Mouse (Mus musculus) midbrain, embryonic 12.5 days (tissue): Measurements from ENCODE around the gene Hoxc6. TPM values are rescaled to one million over a fixed set of nuclear protein-coding genes. Genes with fewer than 3 reads are reported as not detected.

Source experiments
- ATAC-seq: fragments of 200-750 bp; cut with Nextera tagmentation; 2 replicates; pipeline ENCODE4 v1.8.0; 2017; ENCODE audit warnings: low read depth, moderate TSS enrichment, moderate library complexity; ENCODE audit not compliant: low FRiP score
- H3K27ac ChIP-seq: fragments of 300-500 bp; sonication (generic); replicated peaks from 2 replicates; pipeline ENCODE4 v1.5.1; 2016; ENCODE audit warnings: mild to moderate bottlenecking
- H3K27me3 ChIP-seq: fragments of 300-500 bp; sonication (generic); 2 replicates; pipeline ENCODE4 v1.6.1; 2016; ENCODE audit warnings: mild to moderate bottlenecking
- H3K36me3 ChIP-seq: fragments of 300-500 bp; sonication (generic); 2 replicates; pipeline ENCODE4 v1.6.1; 2016
- H3K4me1 ChIP-seq: fragments of 300-500 bp; sonication (generic); 2 replicates; pipeline ENCODE4 v1.6.1; 2016
- H3K4me2 ChIP-seq: fragments of 300-500 bp; sonication (generic); replicated peaks from 2 replicates; pipeline ENCODE4 v1.6.1; 2016; ENCODE audit warnings: mild to moderate bottlenecking, moderate library complexity
- H3K4me3 ChIP-seq: fragments of 300-500 bp; sonication (generic); 2 replicates; pipeline ENCODE4 v1.5.1; 2016; ENCODE audit warnings: mild to moderate bottlenecking
- H3K9ac ChIP-seq: fragments of 300-500 bp; sonication (generic); replicated peaks from 2 replicates; pipeline ENCODE4 v1.6.1; 2016; ENCODE audit warnings: mild to moderate bottlenecking, moderate library complexity
- H3K9me3 ChIP-seq: fragments of 300-500 bp; sonication (generic); 2 replicates; pipeline ENCODE4 v1.6.1; 2016; ENCODE audit warnings: mild to moderate bottlenecking
- WGBS: fragments of 180-500 bp; shearing (Covaris S2); methylation state at CpG from one replicate; pipeline ENCODE4 v1.1.7; 2016; 5-methylcytosine and 5-hydroxymethylcytosine counted together
- polyA plus RNA-seq: library from polyadenylated mRNA; unstranded; fragments of >200 nt; fragmentation: Nextera tagmentation; extraction: Ambion mirVana; gene quantifications from 2 replicates; pipeline ENCODE4 v1.2.1, GENCODE M21; 2016

The Hoxc6 gene
- polyA plus RNA-seq, 1 experiment from 2014 or later, result not detected

DNA sequence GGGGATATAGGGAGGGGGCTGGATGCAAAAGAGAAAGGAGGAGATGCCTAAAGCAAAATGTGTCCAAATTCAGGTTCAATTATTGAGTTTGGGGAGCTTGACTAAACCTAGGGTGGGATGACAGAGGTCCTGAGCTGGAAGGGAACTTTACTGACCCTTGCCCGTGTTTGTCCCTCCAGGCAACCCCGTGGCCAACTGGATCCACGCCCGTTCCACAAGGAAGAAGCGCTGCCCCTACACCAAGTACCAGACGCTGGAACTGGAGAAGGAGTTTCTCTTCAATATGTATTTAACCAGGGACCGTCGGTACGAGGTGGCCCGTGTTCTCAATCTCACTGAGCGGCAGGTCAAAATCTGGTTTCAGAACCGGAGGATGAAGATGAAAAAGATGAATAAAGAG lies 14.3 kb upstream of the Hoxc6 start:
- Histone ChIP-seq H3K4me3 (no peak overlapping the region), H3K9ac (no peak overlapping the region), H3K27me3 (peaks cover 100% of the 10 kb centered on the region), H3K27ac (no peak overlapping the region), H3K9me3 (no peaks in the 10 kb centered on the region), H3K4me2 (no peak overlapping the region), H3K4me1 (peaks cover 8% of the 10 kb centered on the region), H3K36me3 (no peaks in the 10 kb centered on the region)
- 2% methylated on average over 12 of the region's 12 CpGs for WGBS
- no peak for ATAC-seq

DNA sequence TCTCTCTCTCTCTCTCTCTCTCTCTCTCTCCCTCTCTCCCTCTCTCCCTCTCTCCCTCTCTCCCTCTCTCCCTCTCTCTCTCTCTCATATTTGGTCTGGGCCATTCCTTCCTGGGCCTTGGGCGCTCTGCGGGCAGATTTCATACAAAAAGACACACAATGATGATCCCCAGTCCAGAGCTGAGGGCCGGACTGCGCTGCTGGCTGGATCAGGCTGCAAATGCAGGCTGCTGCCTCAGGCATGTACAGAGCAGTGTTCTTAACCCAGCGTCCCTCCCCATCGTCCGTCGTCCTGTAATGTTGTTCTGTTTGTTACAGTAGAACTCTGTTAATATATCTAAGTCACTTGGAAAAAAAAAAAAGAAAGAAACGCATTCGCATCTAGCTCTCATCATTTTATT lies 13.5 kb upstream of the Hoxc6 start:
- Histone ChIP-seq H3K27me3 (peaks cover 100% of the 10 kb centered on the region), H3K4me2 (no peak overlapping the region), H3K4me1 (peaks cover 8% of the 10 kb centered on the region), H3K27ac (no peak overlapping the region), H3K9ac (no peak overlapping the region), H3K36me3 (no peaks in the 10 kb centered on the region), H3K9me3 (no peaks in the 10 kb centered on the region), H3K4me3 (no peak overlapping the region)
- WGBS, result 0% methylated on average over 10 of the region's 10 CpGs
- ATAC-seq, result no peak

DNA sequence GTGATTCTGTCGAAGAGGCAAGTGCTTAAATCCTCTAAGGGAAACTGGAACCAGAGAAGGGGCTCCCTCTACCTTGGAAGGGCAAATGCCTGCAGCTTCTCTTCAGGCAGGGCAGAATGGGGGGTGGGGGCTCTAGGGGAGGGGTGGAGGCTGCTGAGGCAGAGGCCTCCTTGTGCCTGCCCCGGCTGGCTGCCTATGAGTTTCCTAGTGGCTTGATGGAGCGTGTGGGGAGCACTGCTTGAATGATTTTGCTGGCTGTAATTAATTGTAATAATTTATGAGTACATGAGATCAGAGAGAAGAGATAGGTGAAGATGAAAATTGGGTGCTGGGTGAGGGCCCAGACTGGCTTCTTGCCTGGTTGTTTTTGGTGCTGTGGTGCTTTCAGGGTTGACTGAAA lies 13.1 kb upstream of the Hoxc6 start:
- H3K4me1 ChIP-seq, result peaks cover 8% of the 10 kb centered on the region
- H3K27ac ChIP-seq, result no peak overlapping the region
- H3K36me3 ChIP-seq, result no peaks in the 10 kb centered on the region
- no peak for ATAC-seq
- 1% methylated on average over 3 of the region's 3 CpGs for WGBS
- H3K9ac ChIP-seq, result no peak overlapping the region
- H3K4me3 ChIP-seq, result no peak overlapping the region
- H3K9me3 ChIP-seq, result no peaks in the 10 kb centered on the region
- no peak overlapping the region for H3K4me2 ChIP-seq
- peaks cover 100% of the 10 kb centered on the region for H3K27me3 ChIP-seq

DNA sequence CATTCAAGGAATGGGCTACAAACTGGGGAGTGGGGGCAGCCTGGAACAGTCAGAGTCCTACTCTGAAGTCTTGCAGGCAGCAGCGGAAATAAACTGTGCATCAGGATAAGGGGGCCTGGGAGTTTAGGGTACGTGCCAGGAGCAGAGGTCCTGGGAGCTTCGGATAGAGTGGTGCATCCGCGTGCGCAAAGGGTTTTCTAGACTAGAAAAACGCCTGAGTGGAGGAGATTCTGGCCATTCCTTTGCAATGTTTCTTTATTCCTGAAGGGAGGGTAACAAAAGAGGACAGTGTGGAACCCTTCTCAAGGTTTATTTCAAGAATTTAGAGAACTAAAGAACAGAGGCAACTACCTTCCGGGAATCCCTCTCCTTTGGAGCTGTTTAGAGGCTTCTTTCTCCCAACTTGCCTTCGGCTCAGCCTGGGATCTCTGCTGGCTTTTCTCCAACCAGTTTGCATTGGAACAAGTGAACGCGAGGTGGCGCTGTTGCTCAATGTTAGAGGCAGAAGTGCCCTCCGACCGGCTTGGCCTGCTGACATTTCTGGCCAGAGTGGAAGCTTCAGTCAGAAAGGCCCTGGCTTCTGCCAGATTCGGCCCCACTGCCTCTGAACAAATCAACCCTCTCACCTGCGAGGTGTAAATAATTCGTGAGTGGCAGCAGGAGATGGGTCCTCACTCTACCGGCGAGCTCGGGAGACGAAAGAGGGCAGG lies 10.8 kb upstream of the Hoxc6 start:
- no peaks in the 10 kb centered on the region for H3K4me1 ChIP-seq
- 2% methylated on average over 21 of the region's 21 CpGs for WGBS
- no peak overlapping the region for H3K9ac ChIP-seq
- H3K27ac ChIP-seq, result no peak overlapping the region
- ATAC-seq, result no peak
- H3K36me3 ChIP-seq, result no peaks in the 10 kb centered on the region
- peaks cover 100% of the 10 kb centered on the region for H3K27me3 ChIP-seq
- no peak overlapping the region for H3K4me3 ChIP-seq
- no peaks in the 10 kb centered on the region for H3K9me3 ChIP-seq
- no peak overlapping the region for H3K4me2 ChIP-seq

DNA sequence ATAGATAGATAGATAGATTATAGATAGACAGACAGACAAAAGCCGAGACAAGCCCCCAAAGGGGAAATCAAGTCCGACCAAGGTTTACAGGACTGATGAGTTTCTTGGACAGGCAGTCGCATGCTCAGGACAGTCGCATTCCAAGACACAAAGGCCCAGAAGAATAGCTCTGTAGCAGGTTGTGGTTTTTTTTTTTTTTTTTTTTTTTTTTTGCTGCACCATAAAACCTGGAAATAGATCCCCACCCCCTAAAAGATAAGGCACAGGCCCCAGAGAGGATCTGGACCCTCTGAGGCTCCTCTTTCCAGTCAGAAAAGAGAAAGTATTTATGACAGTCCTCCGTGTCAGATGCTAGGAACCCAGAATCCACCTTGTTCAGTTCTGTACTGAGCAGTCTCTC lies 10.0 kb upstream of the Hoxc6 start:
- Histone ChIP-seq H3K36me3 (no peaks in the 10 kb centered on the region), H3K9me3 (no peaks in the 10 kb centered on the region), H3K27me3 (peaks cover 100% of the 10 kb centered on the region), H3K4me1 (no peaks in the 10 kb centered on the region), H3K4me2 (no peak overlapping the region), H3K9ac (no peak overlapping the region), H3K4me3 (no peak overlapping the region), H3K27ac (no peak overlapping the region)
- no peak for ATAC-seq
- WGBS, result 21% methylated on average over 5 of the region's 5 CpGs

DNA sequence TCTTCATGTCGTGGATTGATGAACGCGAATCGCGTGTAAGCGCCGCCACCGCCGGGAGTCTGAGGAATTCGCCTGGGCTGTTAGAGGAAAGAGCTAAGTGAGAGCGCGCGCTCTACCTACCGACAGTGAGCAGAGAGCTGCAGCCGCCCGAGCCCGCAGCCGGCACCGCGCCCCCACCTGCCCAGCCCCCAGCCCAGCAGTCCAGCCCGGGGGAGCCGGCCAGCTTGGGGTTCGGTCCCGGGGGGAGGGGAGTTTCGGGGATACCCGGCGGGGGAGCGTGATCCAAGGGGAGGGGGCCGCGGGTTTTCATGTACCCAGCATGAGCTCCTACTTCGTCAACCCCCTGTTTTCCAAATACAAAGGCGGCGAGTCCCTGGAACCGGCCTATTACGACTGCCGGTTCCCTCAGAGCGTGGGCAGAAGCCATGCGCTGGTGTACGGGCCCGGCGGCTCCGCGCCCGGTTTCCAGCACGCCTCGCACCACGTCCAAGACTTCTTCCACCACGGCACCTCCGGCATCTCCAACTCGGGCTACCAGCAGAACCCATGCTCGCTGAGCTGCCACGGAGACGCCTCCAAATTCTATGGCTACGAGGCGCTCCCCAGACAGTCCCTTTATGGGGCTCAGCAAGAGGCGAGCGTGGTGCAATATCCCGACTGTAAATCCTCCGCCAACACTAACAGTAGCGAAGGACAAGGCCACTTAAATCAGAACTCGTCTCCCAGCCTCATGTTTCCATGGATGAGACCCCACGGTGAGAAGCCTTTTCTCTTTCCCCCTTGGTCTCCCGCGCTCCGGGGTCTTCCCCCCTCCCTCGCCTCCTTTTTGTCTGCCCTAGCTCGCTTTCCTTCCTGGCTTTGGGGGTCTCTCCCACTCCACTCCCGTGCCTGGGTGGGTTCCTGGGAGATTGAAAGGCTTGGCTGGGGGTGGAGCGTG lies 7.3 kb upstream of the Hoxc6 start, which contains the start of gene Hoxc8:
Gene Hoxc8, plus strand, starts transcription at position 147 of the 937 bp plus-strand sequence.
- Histone ChIP-seq H3K27me3 (peaks cover 98% of the 10 kb centered on the region), H3K9me3 (no peaks in the 10 kb centered on the region), H3K36me3 (no peaks in the 10 kb centered on the region), H3K27ac (no peak within 1 kb of the TSS), H3K9ac (no peak within 1 kb of the TSS), H3K4me2 (no peak within 1 kb of the TSS), H3K4me3 (peak within 1 kb of the TSS; percentile 10), H3K4me1 (no peaks in the 10 kb centered on the region)
- 2% methylated on average over 69 of the region's 69 CpGs for WGBS
- no peak for ATAC-seq

DNA sequence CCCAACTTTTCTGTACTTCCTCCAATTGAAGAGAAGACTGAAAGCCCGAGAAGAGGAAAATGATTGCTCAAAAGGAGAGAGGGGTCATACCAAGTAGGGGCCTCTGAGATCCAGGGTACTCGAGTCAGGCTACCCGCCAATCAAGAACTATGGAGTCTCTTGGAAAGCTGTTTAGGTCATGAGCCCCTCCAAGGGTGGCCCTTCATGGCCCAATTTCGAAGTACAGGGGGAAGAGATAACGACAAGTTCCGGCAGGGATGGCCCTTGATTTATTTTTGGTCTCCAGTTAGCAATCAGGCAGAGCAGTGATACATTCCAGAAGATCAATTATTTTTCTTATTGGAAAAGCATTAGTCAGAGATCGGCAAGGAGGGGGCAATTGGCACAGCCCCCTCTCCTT lies 6.3 kb upstream of the Hoxc6 start:
- ATAC-seq, result no peak
- H3K9ac ChIP-seq, result no peak overlapping the region
- no peak overlapping the region for H3K4me2 ChIP-seq
- no peaks in the 10 kb centered on the region for H3K4me1 ChIP-seq
- 3% methylated on average over 7 of the region's 7 CpGs for WGBS
- no peaks in the 10 kb centered on the region for H3K36me3 ChIP-seq
- H3K9me3 ChIP-seq, result no peaks in the 10 kb centered on the region
- no peak overlapping the region for H3K27ac ChIP-seq
- no peak overlapping the region for H3K4me3 ChIP-seq
- H3K27me3 ChIP-seq, result peaks cover 98% of the 10 kb centered on the region

DNA sequence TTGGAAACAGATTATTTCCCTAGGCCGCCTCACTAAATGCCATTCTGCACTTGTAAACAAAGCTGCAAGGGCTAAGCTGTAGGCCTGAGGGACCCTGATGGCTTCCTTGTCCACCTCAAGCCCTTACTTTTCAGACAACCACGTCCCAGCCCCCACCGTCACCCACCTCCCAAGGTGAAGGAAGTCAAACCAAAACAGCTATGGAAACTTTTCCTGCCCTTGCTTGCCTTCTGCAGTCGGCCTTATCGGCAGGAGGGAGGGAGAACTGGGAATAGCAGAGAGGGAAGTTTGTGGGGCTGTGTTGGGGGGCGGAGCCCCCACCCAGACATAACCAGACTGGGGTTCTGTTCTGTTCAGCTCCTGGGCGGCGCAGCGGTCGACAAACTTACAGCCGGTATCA lies 5.9 kb upstream of the Hoxc6 start:
- H3K27me3 ChIP-seq, result peaks cover 98% of the 10 kb centered on the region

DNA sequence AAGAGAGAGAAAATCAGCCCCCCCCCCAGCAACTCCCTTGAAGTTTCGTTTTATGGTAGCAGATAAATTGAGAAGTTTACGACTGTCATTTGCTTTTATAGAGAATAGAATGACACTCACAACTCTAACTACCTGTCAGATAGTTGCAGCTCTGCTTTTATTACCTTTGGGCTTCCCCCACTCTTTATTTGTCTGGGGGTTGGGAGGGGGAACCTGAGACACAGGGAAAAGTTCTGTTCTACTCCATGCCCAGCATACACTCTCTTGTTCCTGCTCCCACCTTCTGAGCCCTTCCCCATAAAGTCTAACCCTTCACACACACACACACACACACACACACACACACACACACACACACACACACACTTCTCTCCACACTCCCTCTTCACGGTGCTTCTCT lies 5.2 kb upstream of the Hoxc6 start:
- Histone ChIP-seq H3K27ac (no peak overlapping the region), H3K4me3 (no peak overlapping the region), H3K4me1 (no peaks in the 10 kb centered on the region), H3K36me3 (no peaks in the 10 kb centered on the region), H3K9me3 (no peaks in the 10 kb centered on the region), H3K27me3 (peaks cover 98% of the 10 kb centered on the region), H3K4me2 (no peak overlapping the region), H3K9ac (no peak overlapping the region)
- WGBS, result 0% methylated on average over 3 of the region's 3 CpGs
- ATAC-seq, result no peak

More for the DNA sequence above, 5.9 kb upstream of the Hoxc6 start:
- under 1% methylated on average over 11 of the region's 11 CpGs for WGBS
- no peaks in the 10 kb centered on the region for H3K4me1 ChIP-seq
- no peak overlapping the region for H3K4me3 ChIP-seq
- H3K4me2 ChIP-seq, result no peak overlapping the region
- H3K9ac ChIP-seq, result no peak overlapping the region
- ATAC-seq, result no peak
- no peaks in the 10 kb centered on the region for H3K36me3 ChIP-seq
- H3K9me3 ChIP-seq, result no peaks in the 10 kb centered on the region
- H3K27ac ChIP-seq, result no peak overlapping the region

DNA sequence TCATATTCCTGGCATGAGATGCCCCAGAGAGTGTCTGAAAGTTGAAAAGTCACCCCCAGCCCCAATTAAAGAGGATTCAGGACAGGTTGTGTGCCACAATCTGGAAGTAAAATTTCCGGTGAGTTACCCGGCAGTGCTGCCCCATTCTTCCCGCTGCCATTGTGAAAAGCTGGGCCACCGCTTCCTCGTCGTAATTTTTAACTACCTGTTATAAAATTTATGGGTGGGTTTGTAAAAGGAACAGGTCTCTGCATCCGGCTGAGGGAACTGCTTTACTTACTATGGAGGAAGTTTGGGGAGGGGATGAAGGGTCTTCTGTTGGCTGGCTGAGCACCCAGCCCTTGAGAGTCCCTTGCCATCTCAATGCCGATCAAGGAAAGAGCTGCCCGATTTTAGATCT lies 1.5 kb upstream of the Hoxc6 start:
- H3K4me3 ChIP-seq, result no peak overlapping the region
- H3K9ac ChIP-seq, result no peak overlapping the region
- 2% methylated on average over 9 of the region's 9 CpGs for whole genome bisulfite sequencing
- H3K4me1 ChIP-seq, result peaks cover 8% of the 10 kb centered on the region
- H3K4me2 ChIP-seq, result no peak overlapping the region
- H3K27me3 ChIP-seq, result peaks cover 98% of the 10 kb centered on the region
- H3K27ac ChIP-seq, result no peak overlapping the region
- ATAC-seq, result no peak
- H3K36me3 ChIP-seq, result no peaks in the 10 kb centered on the region
- H3K9me3 ChIP-seq, result no peaks in the 10 kb centered on the region

DNA sequence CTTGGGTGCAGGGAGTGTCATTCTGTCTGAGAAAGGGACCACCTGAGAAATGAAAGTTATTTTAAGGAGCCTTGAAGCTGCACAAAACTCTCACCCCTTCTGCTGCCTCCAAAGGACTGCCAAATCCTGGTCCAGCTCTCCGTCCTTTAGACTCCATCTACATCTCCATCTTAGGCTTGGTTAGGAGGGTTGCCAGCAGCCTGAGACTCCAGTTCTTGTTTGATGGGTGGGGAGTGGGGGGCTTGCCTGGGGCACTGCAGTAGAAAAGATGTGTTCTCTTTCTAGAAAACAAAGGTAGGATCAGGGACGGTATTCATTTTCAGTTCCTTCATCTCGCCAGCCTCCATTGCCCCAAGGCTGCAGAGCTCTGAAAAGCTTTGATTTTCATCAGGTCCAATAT lies 626 bp upstream of the Hoxc6 start:
- Histone ChIP-seq H3K27me3 (peaks cover 98% of the 10 kb centered on the region), H3K9ac (no peak overlapping the region)
- WGBS, result 0% methylated on average over 3 of the region's 3 CpGs

DNA sequence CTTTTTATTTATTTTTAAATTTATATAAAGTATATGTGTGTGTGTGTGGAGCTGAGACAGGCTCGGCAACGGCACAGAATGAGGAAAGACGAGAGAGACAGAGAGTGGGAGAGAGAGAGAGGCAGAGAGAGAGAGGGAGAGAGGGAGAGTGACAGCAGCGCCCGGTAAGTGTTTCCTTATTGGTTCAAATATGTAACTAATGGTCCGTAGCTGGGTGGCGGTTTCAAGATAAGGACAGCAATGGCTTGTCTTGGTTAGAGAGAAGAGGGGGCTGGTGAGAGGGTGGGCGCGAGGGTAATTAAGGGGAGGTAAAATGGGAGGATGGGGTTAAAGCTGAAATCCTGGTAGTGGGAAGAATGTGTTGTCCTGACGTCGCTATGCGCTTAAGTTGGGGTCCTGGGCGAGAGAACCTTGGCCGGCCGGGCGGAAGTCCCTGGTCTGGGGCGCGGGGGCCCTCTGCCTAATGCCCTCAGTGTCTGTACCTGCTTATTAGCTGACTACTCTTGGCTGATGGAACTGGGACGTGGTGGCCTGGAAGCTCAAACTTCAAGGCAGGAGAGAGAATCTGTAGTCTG lies 638 bp downstream of the Hoxc6 start:
- H3K9me3 ChIP-seq, result no peaks in the 10 kb centered on the region
- peaks cover 98% of the 10 kb centered on the region for H3K27me3 ChIP-seq
- H3K27ac ChIP-seq, result no peak overlapping the region
- ATAC-seq, result no peak
- WGBS, result 1% methylated on average over 19 of the region's 19 CpGs
- H3K9ac ChIP-seq, result no peak overlapping the region
- peak overlapping the region; percentile 35; the same call in 1 of the 2 replicates for H3K4me3 ChIP-seq
- peaks cover 8% of the 10 kb centered on the region for H3K4me1 ChIP-seq
- H3K4me2 ChIP-seq, result peak overlapping the region; percentile 46
- no peaks in the 10 kb centered on the region for H3K36me3 ChIP-seq

More for the DNA sequence above, 626 bp upstream of the Hoxc6 start:
- ATAC-seq, result no peak
- no peaks in the 10 kb centered on the region for H3K9me3 ChIP-seq
- H3K36me3 ChIP-seq, result no peaks in the 10 kb centered on the region
- peaks cover 8% of the 10 kb centered on the region for H3K4me1 ChIP-seq
- no peak overlapping the region for H3K4me3 ChIP-seq
- no peak overlapping the region for H3K4me2 ChIP-seq
- H3K27ac ChIP-seq, result no peak overlapping the region
